Mouse (Mus musculus) heart, adult 2 months (tissue): ENCODE measurements around the gene Acvrl1. TPM values are rescaled to one million over a fixed set of nuclear protein-coding genes. Genes with fewer than 3 reads are reported as not detected.
A peak's percentile ranks its signal among the peaks of the same experiment; 100 is the strongest.

Source experiments
- DNase-seq, 2 experiments: peaks; one replicate each; pipeline ENCODE4 v3.0.0; 2021
- H3K27ac ChIP-seq: fragments of 200-600 bp; 2 replicates; pipeline ENCODE4 v1.8.1; 2022
- H3K27me3 ChIP-seq: fragments of 200-500 bp; 2 replicates; pipeline ENCODE4 v1.6.1; 2012; ENCODE audit warnings: mild to moderate bottlenecking, low read length, inconsistent platforms, mixed read lengths; ENCODE audit not compliant: control insufficient read depth, insufficient read depth
- H3K36me3 ChIP-seq: fragments of 200-500 bp; 2 replicates; pipeline ENCODE4 v1.6.1; 2012; ENCODE audit warnings: low read length, inconsistent platforms; ENCODE audit not compliant: control insufficient read depth, insufficient read depth
- H3K4me1 ChIP-seq: fragments of 200-500 bp; 2 replicates; pipeline ENCODE4 v1.6.1; 2011; ENCODE audit warnings: low read length; ENCODE audit not compliant: control insufficient read depth, insufficient read depth
- H3K4me3 ChIP-seq: fragments of 200-600 bp; 2 replicates; pipeline ENCODE4 v1.8.1; 2022
- H3K79me2 ChIP-seq: fragments of 200-500 bp; replicated peaks from 2 replicates; pipeline ENCODE4 v1.6.1; 2012; ENCODE audit warnings: mild to moderate bottlenecking, inconsistent platforms, low read length, moderate library complexity, mixed read lengths; ENCODE audit not compliant: control insufficient read depth, insufficient read depth
- H3K9ac ChIP-seq: fragments of 200-500 bp; 2 replicates; pipeline ENCODE4 v1.6.1; 2012; ENCODE audit warnings: low read depth, mild to moderate bottlenecking, control low read depth, inconsistent platforms, low read length, mixed read lengths
- CTCF ChIP-seq: fragments of 200-600 bp; IDR thresholded peaks from 2 replicates; pipeline ENCODE4 v1.8.1; 2022; ENCODE audit warnings: antibody characterized with exemption, mild to moderate bottlenecking, moderate library complexity
- EP300 ChIP-seq: fragments of 200-500 bp; IDR thresholded peaks from 2 replicates; pipeline ENCODE4 v1.6.1; 2011; ENCODE audit warnings: low read depth, low read length, control low read depth; ENCODE audit not compliant: insufficient read depth
- POLR2A ChIP-seq: fragments of 200-500 bp; IDR thresholded peaks from 2 replicates; pipeline ENCODE4 v1.6.1; 2011; ENCODE audit warnings: mild to moderate bottlenecking, low read depth, low read length, control low read depth; ENCODE audit not compliant: insufficient read depth
- WGBS: fragments of 180-500 bp; shearing (Covaris S2); methylation state at CpG from one replicate; pipeline ENCODE4 v1.1.7; 2018; 5-methylcytosine and 5-hydroxymethylcytosine counted together
- intact Hi-C: fragments of 180-260 bp; cut with DNase I; formaldehyde crosslinking; loops from one replicate; pipeline ENCODE4 v1.15.1; 2025
- polyA plus RNA-seq: library from polyadenylated mRNA; depleted of rRNA; stranded (reverse); fragments of >200 nt; gene quantifications from 2 replicates; pipeline ENCODE4 v1.2.3, GENCODE M21; 2012
- total RNA-seq, 2 experiments: library from RNA; stranded (reverse); gene quantifications; 2 replicates each; pipeline ENCODE4 v1.2.3; 2021

Acvrl1 gene
- total and polyA plus RNA-seq, 3 experiments, result 24.1 to 35.0 (median 29.5) TPM

DNA sequence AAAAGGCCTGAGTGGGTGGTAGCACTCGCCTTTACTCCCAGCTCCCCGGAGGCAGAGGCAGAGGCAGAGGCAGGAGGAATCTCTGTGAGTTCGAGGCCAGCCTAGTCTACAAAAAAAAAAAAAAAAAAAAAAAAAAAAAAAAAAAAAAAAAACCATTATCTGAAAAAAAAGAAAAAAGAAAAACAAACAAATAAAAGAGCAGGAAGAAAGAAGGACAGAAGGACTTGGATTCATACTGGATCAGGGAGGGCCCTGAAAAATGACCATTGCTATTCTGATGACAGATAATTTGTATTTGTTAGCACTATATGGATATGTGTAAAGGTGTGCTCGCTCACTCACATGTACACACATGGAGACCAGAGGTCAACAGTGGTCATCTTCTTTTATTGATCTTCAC lies 43.0 kb downstream of the Acvrl1 start:
- no peak for TF ChIP-seq CTCF
- no peak for TF ChIP-seq POLR2A
- no peak for TF ChIP-seq EP300
- 0 out of 2 replicates have a peak, but pooled peaks cover 1% of the 10 kb centered on the region for H3K4me1 ChIP-seq
- no peak overlapping the region for H3K4me3 ChIP-seq
- H3K27ac ChIP-seq, result no peak overlapping the region
- H3K27me3 ChIP-seq, result no peaks in the 10 kb centered on the region
- H3K36me3 ChIP-seq, result no peaks in the 10 kb centered on the region
- DNase-seq, result no peak
- H3K9ac ChIP-seq, result no peak overlapping the region
- 83% methylated on average over 4 of the region's 4 CpGs for WGBS
- intact Hi-C loops, result no loop called here
- no peaks in the 10 kb centered on the region; the same call in 1 of the 2 replicates for H3K79me2 ChIP-seq

DNA sequence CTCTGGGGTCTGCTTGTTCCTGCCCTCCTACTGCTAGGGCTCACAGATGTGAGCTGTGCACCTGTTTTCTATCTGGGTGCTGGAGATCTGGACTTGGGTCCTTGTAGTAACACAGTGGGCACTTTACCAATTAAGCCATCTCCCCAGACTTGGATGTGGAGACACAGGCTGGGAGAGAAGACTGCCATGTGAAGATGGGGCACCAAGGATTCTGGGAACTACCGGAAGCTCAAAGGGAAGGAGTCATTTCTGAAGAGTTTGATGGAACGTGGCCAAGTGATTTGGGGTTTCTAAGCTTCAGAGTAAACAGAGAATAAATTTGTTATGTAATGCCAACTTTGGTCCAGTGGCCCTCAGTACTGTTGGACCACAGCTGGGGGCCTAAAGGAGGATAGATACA lies 43.7 kb downstream of the Acvrl1 start:
- Histone ChIP-seq H3K4me3 (no peak overlapping the region), H3K9ac (no peak overlapping the region), H3K27me3 (no peaks in the 10 kb centered on the region), H3K36me3 (no peaks in the 10 kb centered on the region), H3K4me1 (0 out of 2 replicates have a peak, but pooled peaks cover 1% of the 10 kb centered on the region), H3K79me2 (no peaks in the 10 kb centered on the region; the same call in 1 of the 2 replicates), H3K27ac (no peak overlapping the region)
- DNase-seq, result no peak
- 89% methylated on average over 2 of the region's 2 CpGs for WGBS
- intact Hi-C loops, result no loop called here
- TF ChIP-seq EP300, result no peak
- no peak for TF ChIP-seq CTCF
- no peak for TF ChIP-seq POLR2A

- Histone ChIP-seq H3K27me3 (no peaks in the 10 kb centered on the region), H3K27ac (peak within 1 kb of the TSS; percentile 90), H3K79me2 (no peaks in the 10 kb centered on the region; the same call in 1 of the 2 replicates), H3K4me1 (peaks cover 1% of the 10 kb centered on the region; the same call in 1 of the 2 replicates), H3K4me3 (peak within 1 kb of the TSS; percentile 81), H3K9ac (peak within 1 kb of the TSS; percentile 98), H3K36me3 (no peaks in the 10 kb centered on the region)
- DNase-seq, result peak; percentile 96 to 97
- intact Hi-C loops, result loop anchor here (1.0 kb wide), 1 partner anchor 28 kb away; no protein-coding TSS in a partner anchor
- TF ChIP-seq POLR2A, result peak; percentile 82
- TF ChIP-seq EP300, result no peak
- WGBS, result under 1% methylated on average over 67 of the region's 87 CpGs
Observed at GRCm38 (mm10) chr15:101173421-101174211, 45.3 kb downstream of the Acvrl1 start, which contains the start of gene Acvr1b. Acvr1b (plus strand) TSS chr15:101174067.

GRCm38 (mm10) chr15:101174294-101175130 lies 46.2 kb downstream of the Acvrl1 start:
- no peak for TF ChIP-seq POLR2A
- no peak for TF ChIP-seq EP300
- no peak for TF ChIP-seq CTCF
- Histone ChIP-seq H3K9ac (peak overlapping the region; percentile 90), H3K4me1 (peaks cover 6% of the 10 kb centered on the region), H3K27me3 (no peaks in the 10 kb centered on the region), H3K79me2 (no peaks in the 10 kb centered on the region; the same call in 1 of the 2 replicates), H3K4me3 (peak overlapping the region; percentile 81), H3K36me3 (no peaks in the 10 kb centered on the region; the same call in 1 of the 2 replicates), H3K27ac (peak overlapping the region; percentile 88)
- DNase-seq, result no peak
- WGBS, result 2% methylated on average over 46 of the region's 46 CpGs
- intact Hi-C loops, result no loop called here

GRCm38 (mm10) chr15:101175131-101175460 lies 46.8 kb downstream of the Acvrl1 start:
- WGBS, result 20% methylated on average over 5 of the region's 5 CpGs
- no peak for TF ChIP-seq POLR2A
- TF ChIP-seq CTCF, result no peak
- no peak for TF ChIP-seq EP300
- peak overlapping the region; percentile 81 for H3K4me3 ChIP-seq
- no peaks in the 10 kb centered on the region; the same call in 1 of the 2 replicates for H3K36me3 ChIP-seq
- H3K9ac ChIP-seq, result peak overlapping the region; percentile 51; the same call in 1 of the 2 replicates
- peaks cover 10% of the 10 kb centered on the region for H3K4me1 ChIP-seq
- H3K27me3 ChIP-seq, result no peaks in the 10 kb centered on the region
- peak overlapping the region; percentile 88 for H3K27ac ChIP-seq
- peaks cover 2% of the 10 kb centered on the region for H3K79me2 ChIP-seq
- no peak for DNase-seq
- intact Hi-C loops, result no loop called here
